Mouse (Mus musculus): ENCODE results near the gene Cacna1s. TPM values are rescaled to one million over a fixed set of nuclear protein-coding genes. Genes with fewer than 3 reads are reported as not detected.

The Cacna1s gene
- polyA plus RNA-seq, 1 experiment from 2014 or later = 0.29 TPM

- no peak for ATAC-seq (ENCODE audit: low read depth)
- H3K27me3 ChIP-seq (ENCODE audit: control insufficient read depth, insufficient read depth, low read depth, low read length) = no peaks in the 10 kb centered on the region
- H3K9me3 ChIP-seq (ENCODE audit: control insufficient read depth, low read length) = no peaks in the 10 kb centered on the region; the same call in 1 of the 2 replicates
- no peaks in the 10 kb centered on the region for H3K36me3 ChIP-seq (ENCODE audit: control insufficient read depth, insufficient read depth, low read length)
- no peak overlapping the region for H3K4me3 ChIP-seq (ENCODE audit: low read length)
- H3K4me2 ChIP-seq (ENCODE audit: low read depth, low read length) = no peak overlapping the region
- no peak overlapping the region for H3K9ac ChIP-seq (ENCODE audit: low read length)
- WGBS = 67% methylated on average over 5 of the region's 5 CpGs
- no peak overlapping the region for H3K27ac ChIP-seq (ENCODE audit: low read length)
- H3K4me1 ChIP-seq (replicated peaks; ENCODE audit: control insufficient read depth, insufficient read depth, low read length) = no peaks in the 10 kb centered on the region
These were observed 42.3 kb downstream of the Cacna1s start for GRCm38 (mm10) chr1:136094807-136095206.

- Histone ChIP-seq H3K27me3 (ENCODE audit: control insufficient read depth, insufficient read depth, low read depth, low read length) (no peaks in the 10 kb centered on the region), H3K4me1 (replicated peaks; ENCODE audit: control insufficient read depth, insufficient read depth, low read length) (no peaks in the 10 kb centered on the region), H3K4me2 (ENCODE audit: low read depth, low read length) (no peak overlapping the region), H3K36me3 (ENCODE audit: control insufficient read depth, insufficient read depth, low read length) (no peaks in the 10 kb centered on the region), H3K4me3 (ENCODE audit: low read length) (no peak overlapping the region), H3K27ac (ENCODE audit: low read length) (no peak overlapping the region), H3K9me3 (ENCODE audit: control insufficient read depth, low read length) (no peaks in the 10 kb centered on the region; the same call in 1 of the 2 replicates), H3K9ac (ENCODE audit: low read length) (no peak overlapping the region)
- ATAC-seq (ENCODE audit: low read depth) = no peak
- 63% methylated on average over 4 of the region's 4 CpGs for WGBS
These were observed 49.5 kb downstream of the Cacna1s start for GRCm38 (mm10) chr1:136102094-136102493.

GRCm38 (mm10) chr1:136102551-136102950 lies 50.0 kb downstream of the Cacna1s start:
- no peak overlapping the region for H3K27ac ChIP-seq (ENCODE audit: low read length)
- no peaks in the 10 kb centered on the region for H3K27me3 ChIP-seq (ENCODE audit: control insufficient read depth, insufficient read depth, low read depth, low read length)
- H3K4me3 ChIP-seq (ENCODE audit: low read length) = no peak overlapping the region
- no peak overlapping the region for H3K4me2 ChIP-seq (ENCODE audit: low read depth, low read length)
- H3K9me3 ChIP-seq (ENCODE audit: control insufficient read depth, low read length) = no peaks in the 10 kb centered on the region; the same call in 1 of the 2 replicates
- no peaks in the 10 kb centered on the region for H3K36me3 ChIP-seq (ENCODE audit: control insufficient read depth, insufficient read depth, low read length)
- H3K9ac ChIP-seq (ENCODE audit: low read length) = no peak overlapping the region
- ATAC-seq (ENCODE audit: low read depth) = no peak
- H3K4me1 ChIP-seq (replicated peaks; ENCODE audit: control insufficient read depth, insufficient read depth, low read length) = no peaks in the 10 kb centered on the region
- 63% methylated on average over 3 of the region's 3 CpGs for WGBS

DNA sequence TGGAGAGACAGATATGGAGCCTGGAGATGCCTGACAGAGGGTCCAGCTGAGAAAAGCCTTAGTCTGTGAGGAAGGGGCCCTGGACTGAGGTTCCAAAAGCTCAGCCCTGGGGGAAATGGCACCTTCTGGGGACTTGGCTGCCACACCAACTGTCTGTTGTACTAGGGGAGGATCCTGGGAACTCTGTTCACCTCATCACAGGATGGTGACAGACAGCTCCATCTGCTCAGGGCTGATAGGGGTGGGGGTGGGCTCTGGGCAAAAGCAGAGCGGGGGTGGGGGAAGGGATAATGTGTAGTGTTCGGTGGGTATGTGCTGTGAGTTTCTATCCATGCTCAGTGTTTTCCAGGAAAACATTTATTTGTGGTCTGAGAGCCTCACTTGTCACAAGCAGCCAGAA lies 50.4 kb downstream of the Cacna1s start:
- 60% methylated on average over 2 of the region's 2 CpGs for WGBS

GRCm38 (mm10) chr1:136103696-136104095 lies 51.1 kb downstream of the Cacna1s start:
- no peaks in the 10 kb centered on the region; the same call in 1 of the 2 replicates for H3K9me3 ChIP-seq (ENCODE audit: control insufficient read depth, low read length)
- no peak for ATAC-seq (ENCODE audit: low read depth)
- H3K27me3 ChIP-seq (ENCODE audit: control insufficient read depth, insufficient read depth, low read depth, low read length) = no peaks in the 10 kb centered on the region
- no peak overlapping the region for H3K4me2 ChIP-seq (ENCODE audit: low read depth, low read length)
- no peak overlapping the region for H3K9ac ChIP-seq (ENCODE audit: low read length)
- WGBS = 75% methylated on average over 7 of the region's 7 CpGs
- no peaks in the 10 kb centered on the region for H3K36me3 ChIP-seq (ENCODE audit: control insufficient read depth, insufficient read depth, low read length)
- no peak overlapping the region for H3K4me3 ChIP-seq (ENCODE audit: low read length)
- no peak overlapping the region for H3K27ac ChIP-seq (ENCODE audit: low read length)
- no peaks in the 10 kb centered on the region for H3K4me1 ChIP-seq (replicated peaks; ENCODE audit: control insufficient read depth, insufficient read depth, low read length)

More for the DNA sequence above, 50.4 kb downstream of the Cacna1s start:
- no peak for ATAC-seq (ENCODE audit: low read depth)
- Histone ChIP-seq H3K4me2 (ENCODE audit: low read depth, low read length) (no peak overlapping the region), H3K9me3 (ENCODE audit: control insufficient read depth, low read length) (no peaks in the 10 kb centered on the region; the same call in 1 of the 2 replicates), H3K4me3 (ENCODE audit: low read length) (no peak overlapping the region), H3K27ac (ENCODE audit: low read length) (no peak overlapping the region), H3K36me3 (ENCODE audit: control insufficient read depth, insufficient read depth, low read length) (no peaks in the 10 kb centered on the region), H3K27me3 (ENCODE audit: control insufficient read depth, insufficient read depth, low read depth, low read length) (no peaks in the 10 kb centered on the region), H3K4me1 (replicated peaks; ENCODE audit: control insufficient read depth, insufficient read depth, low read length) (no peaks in the 10 kb centered on the region), H3K9ac (ENCODE audit: low read length) (no peak overlapping the region)

DNA sequence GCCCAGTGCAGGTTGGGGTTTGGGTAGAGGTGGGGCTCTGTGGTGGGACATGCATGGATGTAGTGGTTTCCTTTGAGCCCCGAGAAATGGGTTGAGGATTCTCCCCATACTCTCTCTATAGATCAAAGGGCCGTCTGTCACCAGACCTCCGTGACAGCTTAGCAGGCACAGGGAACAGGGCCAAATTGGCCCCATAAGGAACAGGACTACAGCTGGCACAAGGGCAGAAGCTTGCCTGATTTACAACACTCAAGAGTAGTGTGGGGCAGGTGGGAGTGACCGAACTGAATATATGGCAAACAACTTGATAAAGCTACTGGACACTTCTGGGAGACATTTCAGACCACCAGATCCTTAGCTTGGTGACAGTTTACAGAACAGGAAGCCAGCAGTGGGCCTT lies 52.2 kb downstream of the Cacna1s start:
- no peak for ATAC-seq (ENCODE audit: low read depth)
- Histone ChIP-seq H3K9me3 (ENCODE audit: control insufficient read depth, low read length) (no peaks in the 10 kb centered on the region; the same call in 1 of the 2 replicates), H3K36me3 (ENCODE audit: control insufficient read depth, insufficient read depth, low read length) (no peaks in the 10 kb centered on the region), H3K9ac (ENCODE audit: low read length) (no peak overlapping the region), H3K27me3 (ENCODE audit: control insufficient read depth, insufficient read depth, low read depth, low read length) (no peaks in the 10 kb centered on the region), H3K4me2 (ENCODE audit: low read depth, low read length) (no peak overlapping the region), H3K4me3 (ENCODE audit: low read length) (no peak overlapping the region), H3K4me1 (replicated peaks; ENCODE audit: control insufficient read depth, insufficient read depth, low read length) (no peaks in the 10 kb centered on the region), H3K27ac (ENCODE audit: low read length) (no peak overlapping the region)
- WGBS = 40% methylated on average over 4 of the region's 4 CpGs

DNA sequence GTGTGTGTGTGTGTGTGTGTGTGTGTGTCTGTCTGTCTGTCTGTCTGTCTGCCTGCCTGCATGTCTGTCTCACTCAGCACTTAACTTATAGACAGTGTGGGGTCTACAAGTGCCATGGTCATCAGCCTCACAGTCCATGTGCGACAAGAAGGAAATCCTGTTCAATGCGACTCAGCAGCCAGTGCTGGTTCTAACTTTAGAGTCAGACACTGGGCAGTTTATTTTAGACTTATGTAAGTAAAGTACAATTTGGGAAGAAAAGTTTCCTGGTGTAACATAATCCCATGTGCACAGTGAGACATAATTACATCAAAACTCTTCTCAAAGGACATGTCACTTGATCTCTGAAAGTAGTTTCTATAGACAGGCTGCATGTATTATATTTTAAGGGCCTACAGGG lies 56.9 kb downstream of the Cacna1s start:
- 41% methylated on average over 2 of the region's 2 CpGs for WGBS
- ATAC-seq (ENCODE audit: low read depth) = no peak

DNA sequence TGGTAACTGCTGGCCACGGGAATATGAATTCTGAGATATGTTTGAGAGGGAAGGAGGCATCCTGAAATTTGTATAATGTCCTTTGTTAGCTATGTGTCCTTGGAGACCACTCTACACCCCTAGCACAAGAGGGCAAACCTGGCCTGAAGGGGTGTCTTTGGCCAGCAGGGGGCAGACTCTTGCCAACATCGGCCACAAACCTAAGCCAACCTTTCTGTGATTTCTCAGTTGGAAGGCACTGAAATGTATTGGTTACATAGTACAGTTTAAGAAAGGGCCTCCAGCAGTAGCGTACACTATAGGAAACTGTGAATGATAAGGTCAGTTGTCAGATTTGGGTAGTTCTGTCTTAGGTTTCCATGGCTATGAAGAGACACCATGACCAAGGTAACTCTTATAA lies 63.6 kb downstream of the Cacna1s start:
- Histone ChIP-seq H3K4me1 (replicated peaks; ENCODE audit: control insufficient read depth, insufficient read depth, low read length) (no peaks in the 10 kb centered on the region), H3K9me3 (ENCODE audit: control insufficient read depth, low read length) (no peaks in the 10 kb centered on the region), H3K4me3 (ENCODE audit: low read length) (no peak overlapping the region), H3K36me3 (ENCODE audit: control insufficient read depth, insufficient read depth, low read length) (no peaks in the 10 kb centered on the region), H3K27ac (ENCODE audit: low read length) (no peak overlapping the region), H3K9ac (ENCODE audit: low read length) (no peak overlapping the region), H3K4me2 (ENCODE audit: low read depth, low read length) (no peak overlapping the region), H3K27me3 (ENCODE audit: control insufficient read depth, insufficient read depth, low read depth, low read length) (no peaks in the 10 kb centered on the region)
- ATAC-seq (ENCODE audit: low read depth) = no peak
- 18% methylated on average over 3 of the region's 3 CpGs for WGBS

More for the DNA sequence above, 56.9 kb downstream of the Cacna1s start:
- Histone ChIP-seq H3K4me2 (ENCODE audit: low read depth, low read length) (no peak overlapping the region), H3K4me3 (ENCODE audit: low read length) (no peak overlapping the region), H3K9me3 (ENCODE audit: control insufficient read depth, low read length) (no peaks in the 10 kb centered on the region), H3K27ac (ENCODE audit: low read length) (no peak overlapping the region), H3K36me3 (ENCODE audit: control insufficient read depth, insufficient read depth, low read length) (no peaks in the 10 kb centered on the region), H3K4me1 (replicated peaks; ENCODE audit: control insufficient read depth, insufficient read depth, low read length) (no peaks in the 10 kb centered on the region), H3K9ac (ENCODE audit: low read length) (no peak overlapping the region), H3K27me3 (ENCODE audit: control insufficient read depth, insufficient read depth, low read depth, low read length) (no peaks in the 10 kb centered on the region)

- no peak overlapping the region for H3K4me2 ChIP-seq (ENCODE audit: low read depth, low read length)
- 79% methylated on average over 9 of the region's 9 CpGs for WGBS
- H3K27ac ChIP-seq (ENCODE audit: low read length) = no peak overlapping the region
- no peaks in the 10 kb centered on the region for H3K36me3 ChIP-seq (ENCODE audit: control insufficient read depth, insufficient read depth, low read length)
- no peaks in the 10 kb centered on the region for H3K4me1 ChIP-seq (replicated peaks; ENCODE audit: control insufficient read depth, insufficient read depth, low read length)
- no peaks in the 10 kb centered on the region for H3K27me3 ChIP-seq (ENCODE audit: control insufficient read depth, insufficient read depth, low read depth, low read length)
- H3K9ac ChIP-seq (ENCODE audit: low read length) = no peak overlapping the region
- H3K9me3 ChIP-seq (ENCODE audit: control insufficient read depth, low read length) = no peaks in the 10 kb centered on the region
- ATAC-seq (ENCODE audit: low read depth) = no peak
- H3K4me3 ChIP-seq (ENCODE audit: low read length) = no peak overlapping the region
These were observed 64.5 kb downstream of the Cacna1s start for GRCm38 (mm10) chr1:136117069-136117468.

DNA sequence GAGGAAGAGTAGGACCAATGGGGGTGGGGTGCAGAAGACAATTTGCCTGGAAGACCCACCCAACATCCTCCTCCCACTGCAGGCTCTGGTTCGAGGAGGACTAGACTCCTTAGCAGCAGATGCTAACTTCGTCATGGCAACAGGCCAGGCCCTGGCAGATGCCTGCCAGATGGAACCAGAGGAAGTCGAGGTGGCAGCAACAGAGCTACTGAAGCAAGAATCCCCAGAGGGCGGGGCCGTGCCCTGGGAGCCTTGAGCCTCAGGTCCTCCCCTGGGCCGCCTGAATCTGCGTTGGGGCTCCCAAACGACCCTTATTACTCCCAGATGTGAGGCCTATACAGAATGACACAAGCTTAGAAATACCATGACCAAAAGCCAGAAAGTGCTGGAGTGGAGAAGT lies 66.3 kb downstream of the Cacna1s start:
- Histone ChIP-seq H3K4me1 (replicated peaks; ENCODE audit: control insufficient read depth, insufficient read depth, low read length) (no peaks in the 10 kb centered on the region), H3K27ac (ENCODE audit: low read length) (no peak overlapping the region), H3K9ac (ENCODE audit: low read length) (no peak overlapping the region), H3K9me3 (ENCODE audit: control insufficient read depth, low read length) (no peaks in the 10 kb centered on the region), H3K27me3 (ENCODE audit: control insufficient read depth, insufficient read depth, low read depth, low read length) (no peaks in the 10 kb centered on the region), H3K4me2 (ENCODE audit: low read depth, low read length) (no peak overlapping the region), H3K36me3 (ENCODE audit: control insufficient read depth, insufficient read depth, low read length) (no peaks in the 10 kb centered on the region), H3K4me3 (ENCODE audit: low read length) (no peak overlapping the region)
- WGBS = 41% methylated on average over 8 of the region's 8 CpGs
- no peak for ATAC-seq (ENCODE audit: low read depth)

Measured in lung, embryonic 16.5 days (tissue).